Mouse (Mus musculus) neural tube, embryonic 11.5 days (tissue): ENCODE results near the gene C530008M17Rik. TPM values are rescaled to one million over a fixed set of nuclear protein-coding genes. Genes with fewer than 3 reads are reported as not detected.

Source experiments
- ATAC-seq: fragments of 200-750 bp; cut with Nextera tagmentation; 2 replicates; pipeline ENCODE4 v1.8.0; 2017; ENCODE audit warnings: moderate number of reproducible peaks, mild to moderate bottlenecking, moderate TSS enrichment, moderate library complexity; ENCODE audit not compliant: insufficient read depth, low FRiP score, low TSS enrichment
- DNase-seq: peaks from one replicate; pipeline ENCODE4 v3.0.0-alpha.2; 2015; ENCODE audit warnings: low spot score
- H3K27ac ChIP-seq: fragments of 300-500 bp; sonication (generic); 2 replicates; pipeline ENCODE4 v1.5.1; 2014; ENCODE audit warnings: low read depth, mild to moderate bottlenecking, low read length
- H3K27me3 ChIP-seq: fragments of 300-500 bp; sonication (generic); 2 replicates; pipeline ENCODE4 v1.6.1; 2014; ENCODE audit warnings: mild to moderate bottlenecking, low read length, mixed read lengths; ENCODE audit not compliant: control insufficient read depth, insufficient read depth
- H3K36me3 ChIP-seq: fragments of 300-500 bp; sonication (generic); 2 replicates; pipeline ENCODE4 v1.6.1; 2014; ENCODE audit warnings: mild to moderate bottlenecking, low read length, moderate library complexity, mixed read lengths; ENCODE audit not compliant: control insufficient read depth, insufficient read depth
- H3K4me1 ChIP-seq: fragments of 300-500 bp; sonication (generic); 2 replicates; pipeline ENCODE4 v1.6.1; 2014; ENCODE audit warnings: low read length, mixed read lengths; ENCODE audit not compliant: control insufficient read depth, insufficient read depth
- H3K4me2 ChIP-seq: fragments of 300-500 bp; sonication (generic); 2 replicates; pipeline ENCODE4 v1.6.1; 2014; ENCODE audit warnings: low read depth, mild to moderate bottlenecking, moderate library complexity
- H3K4me3 ChIP-seq: fragments of 300-500 bp; sonication (generic); 2 replicates; pipeline ENCODE4 v1.5.1; 2014; ENCODE audit warnings: low read depth, low read length
- H3K9ac ChIP-seq: fragments of 300-500 bp; sonication (generic); 2 replicates; pipeline ENCODE4 v1.6.1; 2014; ENCODE audit warnings: mild to moderate bottlenecking, low read length
- H3K9me3 ChIP-seq: fragments of 300-500 bp; sonication (generic); 2 replicates; pipeline ENCODE4 v1.6.1; 2016; ENCODE audit warnings: low read length; ENCODE audit not compliant: control insufficient read depth
- WGBS: fragments of 180-500 bp; shearing (Covaris S2); extraction: QIAGEN DNeasy Blood & Tissue Kit; methylation state at CpG from one replicate; pipeline ENCODE4 v1.1.7; 2014; 5-methylcytosine and 5-hydroxymethylcytosine counted together
- polyA plus RNA-seq: library from polyadenylated mRNA; unstranded; fragments of >200 nt; fragmentation: Nextera tagmentation; extraction: Ambion mirVana; gene quantifications from 2 replicates; pipeline ENCODE4 v1.2.1, GENCODE M21; 2014

C530008M17Rik gene
- polyA plus RNA-seq, 1 experiment from 2014 or later, result 38.6 TPM

DNA sequence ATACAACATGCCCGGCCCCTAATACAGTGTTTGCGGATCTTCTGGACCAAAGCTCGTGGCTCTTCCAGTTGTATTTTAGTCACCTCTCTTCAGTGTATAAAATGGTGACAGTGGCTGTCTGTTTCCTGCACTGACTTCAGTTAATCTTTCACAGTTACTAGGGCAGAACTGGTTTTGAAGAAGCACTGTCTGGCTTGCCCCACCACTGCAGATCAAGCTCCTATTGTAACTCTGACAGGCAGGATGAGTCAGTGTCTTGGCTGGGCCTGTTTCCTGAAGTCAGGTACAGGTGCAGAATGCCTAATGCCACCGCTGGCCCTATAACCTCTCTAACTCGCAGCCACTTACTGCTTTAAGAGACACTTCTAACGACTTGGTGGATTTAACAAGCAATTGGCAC is 152.7 kb downstream of the C530008M17Rik start:
- H3K4me1 ChIP-seq, result no peaks in the 10 kb centered on the region
- no peaks in the 10 kb centered on the region for H3K27me3 ChIP-seq
- no peak overlapping the region for H3K4me2 ChIP-seq
- H3K9me3 ChIP-seq, result no peaks in the 10 kb centered on the region
- no peak overlapping the region for H3K27ac ChIP-seq
- 91% methylated on average over 6 of the region's 6 CpGs for WGBS
- DNase-seq (no peak), ATAC-seq (no peak)
- H3K4me3 ChIP-seq, result no peak overlapping the region
- H3K9ac ChIP-seq, result no peak overlapping the region
- H3K36me3 ChIP-seq, result no peaks in the 10 kb centered on the region

DNA sequence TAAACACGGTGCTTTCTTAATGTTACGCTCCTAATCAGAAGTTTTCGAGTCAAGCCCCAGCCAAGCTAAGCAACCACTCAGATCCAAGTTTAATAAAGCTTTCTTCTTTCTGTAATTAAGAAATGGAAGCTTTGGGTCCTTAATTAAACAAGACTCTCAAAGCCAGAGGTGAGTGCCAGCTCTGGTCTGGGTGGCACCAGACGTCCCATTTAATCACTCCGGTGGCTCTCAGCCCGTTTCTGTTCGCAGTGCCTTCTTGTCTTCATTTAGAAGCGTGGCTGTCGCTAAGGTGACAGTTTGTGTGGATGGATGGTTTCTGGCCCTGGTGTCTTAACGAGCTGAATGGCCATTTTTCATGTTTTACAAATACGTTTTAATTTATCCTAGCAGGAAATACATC is 158.7 kb downstream of the C530008M17Rik start:
- Histone ChIP-seq H3K9me3 (no peaks in the 10 kb centered on the region), H3K9ac (no peak overlapping the region), H3K27me3 (no peaks in the 10 kb centered on the region), H3K4me1 (no peaks in the 10 kb centered on the region), H3K36me3 (no peaks in the 10 kb centered on the region), H3K4me3 (no peak overlapping the region), H3K4me2 (no peak overlapping the region), H3K27ac (no peak overlapping the region)
- WGBS, result 77% methylated on average over 11 of the region's 11 CpGs
- ATAC-seq (no peak), DNase-seq (no peak)

GRCm38 (mm10) chr5:76815786-76816455 is 159.6 kb downstream of the C530008M17Rik start:
- no peak overlapping the region for H3K9ac ChIP-seq
- no peaks in the 10 kb centered on the region for H3K9me3 ChIP-seq
- H3K4me3 ChIP-seq, result no peak overlapping the region
- H3K27me3 ChIP-seq, result no peaks in the 10 kb centered on the region
- 69% methylated on average over 13 of the region's 13 CpGs for WGBS
- H3K4me1 ChIP-seq, result no peaks in the 10 kb centered on the region
- H3K4me2 ChIP-seq, result no peak overlapping the region
- no peak overlapping the region for H3K27ac ChIP-seq
- H3K36me3 ChIP-seq, result no peaks in the 10 kb centered on the region
- no peak for ATAC-seq
- no peak for DNase-seq

- no peak overlapping the region for H3K4me2 ChIP-seq
- DNase-seq, result no peak
- no peak overlapping the region for H3K9ac ChIP-seq
- H3K27ac ChIP-seq, result no peak overlapping the region
- H3K9me3 ChIP-seq, result no peaks in the 10 kb centered on the region
- H3K4me1 ChIP-seq, result no peaks in the 10 kb centered on the region
- no peak overlapping the region for H3K4me3 ChIP-seq
- no peaks in the 10 kb centered on the region for H3K36me3 ChIP-seq
- 88% methylated on average over 5 of the region's 5 CpGs for WGBS
- no peaks in the 10 kb centered on the region for H3K27me3 ChIP-seq
- no peak for ATAC-seq
Measured at GRCm38 (mm10) chr5:76816748-76817147, 160.4 kb downstream of the C530008M17Rik start.

DNA sequence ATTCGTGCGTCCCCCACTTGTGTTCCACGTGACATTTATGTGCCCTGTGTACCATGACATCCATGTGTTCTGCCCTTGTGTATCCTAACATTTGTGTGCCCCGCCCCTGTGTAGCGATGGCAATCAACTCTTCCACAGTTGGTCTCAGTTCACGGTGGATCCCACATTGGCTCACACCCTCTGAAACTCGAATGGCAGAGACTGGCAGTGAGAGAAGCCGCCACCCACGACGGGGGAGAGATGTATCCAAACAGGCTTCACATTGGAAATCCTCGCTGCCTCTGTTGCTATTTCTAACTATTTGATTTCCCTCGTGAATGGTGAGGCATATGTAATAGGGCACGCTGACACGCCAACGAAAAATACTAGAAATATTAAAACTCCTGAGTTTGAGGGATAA is 161.4 kb downstream of the C530008M17Rik start:
- H3K27ac ChIP-seq, result no peak overlapping the region
- no peak overlapping the region for H3K4me3 ChIP-seq
- DNase-seq (no peak), ATAC-seq (no peak)
- H3K4me1 ChIP-seq, result no peaks in the 10 kb centered on the region
- H3K9me3 ChIP-seq, result no peaks in the 10 kb centered on the region
- H3K9ac ChIP-seq, result no peak overlapping the region
- 92% methylated on average over 15 of the region's 15 CpGs for WGBS
- no peaks in the 10 kb centered on the region for H3K27me3 ChIP-seq
- H3K4me2 ChIP-seq, result no peak overlapping the region
- H3K36me3 ChIP-seq, result no peaks in the 10 kb centered on the region

DNA sequence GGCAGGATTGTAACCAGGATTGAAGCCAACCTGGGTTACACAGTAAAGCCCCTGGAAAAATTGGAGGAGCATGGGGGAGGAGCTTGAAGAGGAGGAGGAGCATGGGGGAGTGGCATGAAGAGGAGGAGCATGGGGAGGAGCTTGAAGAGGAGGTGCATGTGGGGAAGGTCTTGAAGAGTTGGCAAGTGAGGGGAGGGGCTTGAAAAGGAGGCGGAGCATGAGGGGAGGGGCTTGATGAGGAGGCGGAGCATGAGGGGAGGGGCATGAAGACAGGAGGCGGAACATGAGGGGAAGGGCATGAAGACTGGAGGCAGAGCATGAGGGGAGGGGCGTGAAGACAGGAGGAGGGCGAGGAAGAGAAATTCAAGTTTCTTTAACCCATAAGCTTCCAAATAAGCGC is 162.5 kb downstream of the C530008M17Rik start:
- Histone ChIP-seq H3K4me3 (no peak overlapping the region), H3K27me3 (no peaks in the 10 kb centered on the region), H3K36me3 (no peaks in the 10 kb centered on the region), H3K27ac (no peak overlapping the region), H3K4me1 (no peaks in the 10 kb centered on the region), H3K9me3 (no peaks in the 10 kb centered on the region), H3K4me2 (no peak overlapping the region), H3K9ac (no peak overlapping the region)
- WGBS, result 76% methylated on average over 6 of the region's 6 CpGs
- ATAC-seq, result no peak
- DNase-seq, result no peak

GRCm38 (mm10) chr5:76822097-76822496 is 165.8 kb downstream of the C530008M17Rik start:
- Histone ChIP-seq H3K36me3 (no peaks in the 10 kb centered on the region), H3K9ac (no peak overlapping the region), H3K4me1 (no peaks in the 10 kb centered on the region), H3K27ac (no peak overlapping the region), H3K4me3 (no peak overlapping the region), H3K27me3 (no peaks in the 10 kb centered on the region), H3K9me3 (no peaks in the 10 kb centered on the region), H3K4me2 (no peak overlapping the region)
- WGBS, result 90% methylated on average over 15 of the region's 15 CpGs
- DNase-seq (no peak), ATAC-seq (no peak)

- Histone ChIP-seq H3K36me3 (no peaks in the 10 kb centered on the region), H3K27ac (no peak overlapping the region), H3K4me2 (no peak overlapping the region), H3K9me3 (no peaks in the 10 kb centered on the region), H3K4me1 (no peaks in the 10 kb centered on the region), H3K4me3 (no peak overlapping the region), H3K9ac (no peak overlapping the region), H3K27me3 (no peaks in the 10 kb centered on the region)
- ATAC-seq (no peak), DNase-seq (no peak)
- WGBS, result 81% methylated on average over 7 of the region's 7 CpGs
Measured at GRCm38 (mm10) chr5:76828527-76829240, 172.4 kb downstream of the C530008M17Rik start.
